Mouse (Mus musculus) layer of hippocampus, postnatal 14 days (tissue): ENCODE measurements around the gene Dcst1. TPM values are rescaled to one million over a fixed set of nuclear protein-coding genes. Genes with fewer than 3 reads are reported as not detected.

Source experiments
- DNase-seq, 2 experiments: peaks; one replicate each; pipeline ENCODE4 v3.0.0; 2021 to 2022; ENCODE audit warnings: low spot score in 2 of 2, mixed read lengths in 1 of 2
- total RNA-seq, 2 experiments: library from RNA; stranded (reverse); gene quantifications; 2 replicates each; pipeline ENCODE4 v1.2.3; 2021

The Dcst1 gene
- total RNA-seq, 2 experiments from 2014 or later = 0.21 TPM; not detected in 1

DNA sequence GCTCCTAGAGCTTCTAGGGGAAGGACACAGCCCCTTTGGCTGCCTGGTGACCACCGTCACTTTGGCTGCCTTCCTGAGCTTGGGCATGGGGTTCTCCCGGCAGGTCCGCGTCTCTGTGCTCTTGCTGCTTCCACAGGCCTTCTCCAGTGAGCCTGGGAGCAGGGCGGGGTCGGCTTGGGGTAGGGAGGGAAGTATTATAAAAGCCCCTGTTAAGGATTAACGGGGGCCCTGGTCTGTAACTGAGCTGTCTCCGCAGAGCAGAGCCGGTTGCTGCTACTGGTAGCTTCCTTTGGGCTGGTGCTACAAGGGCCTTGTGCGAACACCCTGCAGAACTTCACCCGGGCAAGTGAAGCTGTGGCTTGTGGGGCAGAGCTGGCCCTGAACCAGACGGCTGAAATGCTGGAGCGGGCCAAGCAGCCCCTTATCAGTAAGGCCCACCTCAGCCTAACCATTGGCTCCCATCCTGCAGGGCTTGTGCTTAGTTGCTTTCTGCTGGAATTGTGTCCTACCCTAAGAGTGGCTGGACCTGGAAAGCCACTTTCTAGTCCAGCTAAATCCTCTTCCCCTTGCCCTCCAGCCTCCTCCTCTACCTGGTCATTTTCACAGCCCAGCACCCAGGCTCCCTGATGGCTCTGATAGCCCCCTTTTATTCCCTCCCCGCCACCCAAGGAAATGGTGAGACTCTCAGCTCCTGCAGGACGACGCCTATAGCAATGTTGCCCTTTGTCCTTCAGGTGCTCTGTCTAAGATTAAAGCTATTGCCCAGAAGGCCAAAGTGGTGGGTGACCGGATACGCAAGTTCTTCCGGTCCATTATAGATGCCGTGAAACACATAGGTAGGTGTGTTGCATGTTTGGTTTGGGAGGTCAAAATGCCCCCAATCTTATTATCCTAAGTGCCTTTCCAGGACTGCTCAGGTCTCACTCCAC is 697 bp upstream of the Dcst1 start:
- DNase-seq = no peak

DNA sequence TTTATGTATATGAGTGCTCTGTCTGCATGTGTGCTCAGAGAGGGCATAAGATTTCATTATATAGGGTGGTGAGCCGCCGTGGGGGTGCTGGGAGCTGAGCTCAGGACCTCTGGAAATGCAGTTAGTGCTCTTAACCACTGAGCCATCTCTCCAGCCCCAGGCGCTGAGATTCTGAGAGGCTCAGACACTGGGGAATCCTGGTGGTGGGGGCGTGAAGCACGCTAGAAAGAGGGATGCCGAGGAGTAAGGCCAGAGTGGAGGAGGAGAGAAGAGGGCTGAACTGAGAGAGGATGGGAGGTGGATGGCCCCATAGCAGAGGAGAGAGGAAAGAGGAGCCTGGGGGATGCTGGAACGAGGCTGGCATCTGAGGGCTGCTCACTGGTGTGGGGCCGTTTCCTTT is 422 bp downstream of the Dcst1 start:
- no peak for DNase-seq

GRCm38 (mm10) chr3:89361675-89362074 is 3.4 kb downstream of the Dcst1 start, which contains the start of gene Dcst2:
Gene Dcst2, plus strand, starts transcription at chr3:89361975.
- no peak for DNase-seq

DNA sequence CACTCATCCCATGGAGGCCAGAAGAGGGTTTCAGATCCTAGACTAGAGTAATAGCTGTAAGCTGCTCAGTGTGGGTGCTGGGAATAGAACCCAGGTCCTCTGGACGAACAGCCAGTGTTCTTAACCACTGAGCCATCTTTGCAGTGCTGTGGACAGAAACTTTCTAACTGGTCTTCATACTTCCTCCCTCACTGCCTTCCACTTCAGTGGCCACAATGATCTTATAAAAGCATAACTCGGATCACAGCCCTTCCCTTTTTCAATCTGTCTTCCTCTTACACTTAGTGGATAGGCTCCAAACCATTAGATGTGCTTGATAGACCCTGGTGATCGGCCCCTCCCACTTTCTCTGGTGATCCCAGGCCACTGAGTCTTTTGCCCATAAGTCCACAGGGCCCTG is 4.8 kb downstream of the Dcst1 start:
- no peak for DNase-seq

GRCm38 (mm10) chr3:89359630-89360029 is 5.4 kb downstream of the Dcst1 start:
- no peak for DNase-seq

- DNase-seq = no peak
These were observed 9.0 kb downstream of the Dcst1 start for GRCm38 (mm10) chr3:89356029-89356428.

DNA sequence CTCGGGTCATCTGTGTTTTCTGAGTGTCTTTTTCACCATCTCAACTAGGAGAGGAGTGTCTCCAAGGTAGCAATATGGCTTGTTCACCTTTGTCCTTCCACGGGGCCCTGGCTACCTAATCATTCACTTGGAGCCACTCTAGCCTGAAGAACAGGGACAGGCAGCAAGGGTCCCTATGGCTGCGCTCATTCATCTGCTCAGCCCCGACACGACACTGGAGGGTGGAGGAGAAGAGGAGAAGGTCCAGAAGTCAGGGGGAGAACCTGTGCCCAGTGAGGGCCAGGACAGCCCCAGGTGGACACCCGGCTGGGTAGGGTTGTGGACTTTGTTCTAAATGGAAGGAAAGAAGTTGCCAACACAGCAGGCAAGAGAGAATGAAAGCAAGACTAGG is 9.5 kb downstream of the Dcst1 start:
- no peak for DNase-seq

- peak; percentile 81 to 86 for DNase-seq
These were observed 10.1 kb downstream of the Dcst1 start for GRCm38 (mm10) chr3:89354816-89355511.

DNA sequence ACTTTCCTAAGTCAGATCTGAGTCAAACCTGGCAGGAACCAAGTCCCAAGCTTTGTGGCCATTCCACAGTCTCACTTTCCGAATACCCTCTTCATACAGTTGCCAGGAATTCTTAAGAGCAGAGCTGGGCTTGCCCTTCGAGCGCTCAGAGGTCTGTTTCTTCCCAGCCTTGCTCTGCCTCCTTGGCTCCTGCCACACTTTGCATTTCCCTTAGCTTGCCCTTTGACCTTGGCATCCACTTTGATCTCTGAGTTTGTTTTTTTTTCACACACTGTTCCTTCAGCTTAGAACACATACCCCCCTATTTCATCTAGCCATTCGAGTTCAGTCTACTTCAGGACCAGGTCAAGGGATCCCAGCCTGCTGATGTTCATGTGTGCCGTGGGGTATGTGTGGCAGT is 13.8 kb downstream of the Dcst1 start:
- no peak for DNase-seq

- peak; percentile 87 to 91 for DNase-seq
These were observed 15.1 kb downstream of the Dcst1 start, which contains the start of gene Adam15 for GRCm38 (mm10) chr3:89349869-89350501. Gene Adam15, minus strand, starts transcription at chr3:89349996.

DNA sequence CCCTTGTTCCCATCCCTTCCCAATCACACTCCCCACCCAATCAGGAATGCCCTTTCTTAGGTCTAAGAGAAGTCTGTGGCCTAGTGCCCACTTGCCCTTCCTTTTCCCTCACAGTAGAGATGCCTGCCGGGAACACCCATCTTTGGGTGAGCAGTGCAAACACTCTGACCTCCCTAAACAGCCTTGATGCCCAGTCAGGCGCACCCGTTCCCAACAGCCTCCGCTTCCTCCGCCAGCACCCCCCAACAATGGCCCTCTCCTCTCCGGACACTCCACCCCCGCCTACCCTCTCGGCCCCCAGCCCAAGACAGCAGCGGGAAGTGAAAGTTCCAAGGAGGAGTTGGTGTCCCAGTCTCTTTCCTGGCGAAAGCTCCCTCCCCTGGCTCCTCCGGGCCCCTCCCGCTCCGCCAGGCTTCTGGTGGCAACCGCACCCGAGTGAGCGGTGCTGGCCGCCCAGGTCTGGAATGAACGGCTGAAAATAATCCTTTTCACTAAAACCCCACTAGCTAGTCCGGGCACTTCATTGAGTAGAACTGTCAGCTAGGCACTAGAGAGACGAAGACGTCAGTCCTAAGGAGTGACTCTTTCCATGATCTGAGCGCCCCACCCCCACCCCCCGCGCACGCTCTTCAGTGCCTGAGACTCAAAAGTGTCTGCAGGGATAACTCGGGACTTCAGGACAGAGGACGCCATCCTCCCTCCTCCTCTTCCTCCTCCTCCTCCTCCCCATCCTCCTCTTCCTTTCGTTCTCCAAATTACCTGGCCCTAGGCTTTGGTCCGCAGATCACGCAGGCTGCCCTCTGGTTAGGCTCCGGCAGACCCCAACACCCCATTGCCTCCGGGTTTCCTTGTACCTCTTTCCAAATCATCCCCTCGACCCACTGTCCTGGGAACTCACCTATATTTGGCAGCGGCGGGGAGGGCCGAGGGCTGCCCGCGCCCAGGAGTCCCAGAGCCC is 15.9 kb downstream of the Dcst1 start:
- no peak for DNase-seq

GRCm38 (mm10) chr3:89347916-89348315 is 17.1 kb downstream of the Dcst1 start:
- no peak for DNase-seq

DNA sequence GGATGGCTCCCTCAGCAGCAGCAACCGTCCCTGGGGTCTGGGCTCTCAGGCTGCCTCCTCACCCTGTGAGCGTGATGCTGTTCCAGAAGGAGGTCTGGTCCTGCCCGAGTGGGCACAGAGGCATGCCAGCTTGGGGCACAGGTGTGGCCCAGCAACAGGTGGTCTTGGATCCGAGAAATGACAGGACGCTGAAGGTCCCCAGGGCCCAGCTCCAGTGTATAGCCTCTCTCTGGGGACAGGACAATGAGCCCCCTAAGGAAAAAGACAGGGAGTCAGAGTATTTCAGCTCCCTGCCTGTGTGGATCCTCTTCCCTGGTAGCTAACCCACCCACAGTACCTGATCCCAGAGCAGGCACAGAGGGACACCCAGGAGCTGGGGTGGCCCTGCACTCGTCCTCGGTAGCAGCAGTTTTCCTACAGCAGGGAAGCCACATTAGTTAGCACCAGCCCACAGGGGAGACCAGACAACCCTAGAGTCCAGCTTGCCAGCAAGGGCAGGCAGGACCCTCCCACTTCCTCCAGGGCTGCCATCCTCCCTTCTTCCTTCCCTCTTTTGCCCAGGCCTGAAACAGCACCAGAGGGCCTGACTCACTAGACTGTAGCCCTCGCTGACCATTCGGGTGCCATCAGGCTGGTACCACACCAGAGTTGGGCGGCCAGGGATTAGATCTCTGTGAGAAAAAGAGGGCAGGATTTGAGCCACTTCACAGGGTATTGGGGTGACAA is 18.1 kb downstream of the Dcst1 start:
- no peak for DNase-seq

DNA sequence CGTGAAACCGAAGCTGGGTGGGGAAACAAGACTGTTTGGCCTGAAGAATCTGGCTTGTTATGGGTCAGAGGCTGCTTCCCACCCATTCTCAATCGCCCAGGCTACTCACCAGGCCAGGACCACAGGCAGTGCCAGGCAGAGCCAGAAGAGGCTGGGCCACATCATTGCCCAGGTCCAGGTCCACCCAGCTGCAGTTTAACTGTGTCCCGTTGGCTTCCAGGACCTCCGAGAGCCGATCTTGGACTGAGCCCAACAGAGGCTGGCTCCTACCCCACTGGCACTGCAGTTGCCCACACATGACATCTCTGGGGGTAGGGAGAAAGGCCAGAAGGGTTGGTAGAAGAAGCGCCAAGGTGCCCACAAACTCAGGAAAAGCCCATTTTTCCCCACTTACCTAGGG is 21.8 kb downstream of the Dcst1 start:
- DNase-seq = no peak

DNA sequence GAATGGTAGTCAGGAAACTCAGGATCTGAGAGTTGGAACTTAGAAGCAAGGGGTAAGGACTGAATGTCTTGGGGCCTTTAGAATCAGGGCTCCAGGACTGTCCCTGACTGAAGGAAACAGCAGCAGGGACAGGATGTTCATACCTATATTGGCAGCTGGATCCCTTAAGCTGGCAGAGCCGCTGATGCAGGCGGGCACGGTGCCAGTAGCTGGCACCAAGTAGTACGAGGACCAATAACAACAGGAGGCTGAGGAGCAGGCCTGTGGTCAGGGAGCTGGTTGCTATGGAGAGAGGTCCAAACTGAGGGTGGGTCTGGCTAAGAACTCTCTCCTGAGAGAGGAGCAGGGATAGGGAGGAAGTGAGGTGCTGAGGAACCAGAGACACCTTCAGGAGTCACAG is 23.3 kb downstream of the Dcst1 start:
- DNase-seq = no peak

DNA sequence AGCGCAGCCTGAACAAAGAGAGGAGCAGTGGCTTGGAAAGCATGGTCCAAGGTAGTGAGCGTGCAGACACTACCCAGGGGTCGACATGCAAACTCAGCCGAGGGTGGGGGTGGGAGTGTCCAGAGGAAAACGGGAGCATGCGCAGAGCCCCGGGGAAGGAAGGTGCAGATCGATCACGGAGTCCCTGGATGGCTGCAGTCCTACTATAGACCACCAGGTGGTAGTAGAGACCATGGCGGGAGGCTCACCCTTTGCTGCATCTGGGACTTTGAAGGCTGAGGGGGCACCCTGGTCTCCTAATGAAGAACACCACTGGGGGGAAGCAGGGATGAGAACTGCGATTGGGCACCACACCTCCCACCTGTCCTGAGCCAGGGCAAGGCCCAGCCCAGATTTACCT is 24.6 kb downstream of the Dcst1 start:
- DNase-seq = peak; percentile 81 to 83

DNA sequence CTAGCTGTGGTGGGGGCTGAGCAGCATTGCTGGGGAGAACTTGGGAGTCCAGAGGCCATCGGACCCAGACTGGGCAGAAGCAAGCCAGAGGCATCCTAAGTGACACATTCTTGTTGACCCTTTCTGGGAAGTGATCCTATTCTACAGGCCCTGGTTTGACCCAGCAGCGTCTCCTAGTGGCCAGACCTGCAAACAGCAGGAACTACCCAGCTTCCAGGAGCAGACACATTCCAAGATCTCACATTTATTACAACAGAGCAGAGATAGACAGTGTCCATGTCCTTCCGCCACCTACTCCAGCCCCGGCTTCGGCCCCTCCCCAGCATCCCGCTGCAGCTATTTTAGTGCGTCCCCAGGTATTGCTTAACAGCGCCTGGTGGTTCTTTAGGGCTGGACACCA is 25.6 kb downstream of the Dcst1 start:
- DNase-seq = peak; percentile 66 to 69

- no peak for DNase-seq
These were observed 27.1 kb downstream of the Dcst1 start, which contains the start of gene Efna4 for GRCm38 (mm10) chr3:89337721-89338578. Gene Efna4, minus strand, starts transcription at chr3:89338028.
